Mouse (Mus musculus) layer of hippocampus, adult 2 months (tissue): ENCODE results near the gene AI593442. TPM values are rescaled to one million over a fixed set of nuclear protein-coding genes. Genes with fewer than 3 reads are reported as not detected.

Experiments
- DNase-seq, 2 experiments: peaks; one replicate each; pipeline ENCODE4 v3.0.0; 2022; ENCODE audit warnings: low spot score in 2 of 2
- H3K27ac ChIP-seq: fragments of 200-600 bp; 2 replicates; pipeline ENCODE4 v1.8.1; 2022
- H3K4me3 ChIP-seq: fragments of 200-600 bp; 2 replicates; pipeline ENCODE4 v1.8.1; 2022; ENCODE audit warnings: mild to moderate bottlenecking
- CTCF ChIP-seq: fragments of 200-600 bp; conservative IDR thresholded peaks from 2 replicates; pipeline ENCODE4 v1.8.1; 2022; ENCODE audit warnings: antibody characterized with exemption, mild to moderate bottlenecking, moderate library complexity
- total RNA-seq, 2 experiments: library from RNA; stranded (reverse); gene quantifications; 2 replicates each; pipeline ENCODE4 v1.2.3; 2021

AI593442 gene
- total RNA-seq, 2 experiments from 2014 or later = 123 TPM

DNA sequence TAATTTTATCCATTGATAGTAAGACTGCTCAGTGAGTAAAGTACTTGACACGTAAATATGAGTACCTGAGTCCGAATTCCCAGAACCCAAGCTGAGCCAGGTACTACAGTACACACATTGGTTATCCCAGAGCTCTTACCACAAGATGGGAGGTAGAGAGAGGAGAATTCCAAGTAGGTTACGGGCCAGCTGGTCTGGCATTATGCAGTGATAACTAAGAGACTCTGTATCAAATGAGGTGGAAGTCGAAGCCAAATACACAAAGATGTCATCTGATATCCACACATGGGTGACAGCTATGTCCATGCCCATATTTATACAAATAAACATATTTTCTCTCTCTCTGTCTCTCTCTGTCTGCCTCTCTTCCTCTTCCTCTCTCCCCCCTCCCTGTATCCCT, 35.4 kb downstream of the AI593442 start:
- DNase-seq = no peak
- no peak for TF ChIP-seq CTCF
- Histone ChIP-seq H3K27ac (no peak overlapping the region), H3K4me3 (no peak overlapping the region)

DNA sequence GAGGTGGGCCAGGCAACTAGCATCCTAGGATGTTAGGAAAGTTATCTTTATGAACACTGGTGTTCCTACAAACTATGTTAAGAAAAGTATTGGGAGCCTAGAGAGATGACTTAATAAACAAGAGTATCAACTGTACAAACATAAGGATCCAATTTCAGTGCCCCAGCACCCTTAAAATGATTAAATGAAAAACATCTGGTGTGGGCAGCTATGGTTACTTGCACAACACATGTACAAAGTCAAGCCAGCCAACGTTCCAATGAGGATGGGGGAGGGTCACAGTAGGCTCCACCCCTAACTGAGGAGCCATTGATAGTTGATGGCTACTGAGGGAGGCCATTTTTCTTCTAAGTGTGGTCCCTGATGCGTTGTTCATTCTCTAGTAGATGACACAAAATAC, 43.6 kb downstream of the AI593442 start:
- no peak for DNase-seq
- Histone ChIP-seq H3K27ac (no peak overlapping the region), H3K4me3 (no peak overlapping the region)
- no peak for TF ChIP-seq CTCF

DNA sequence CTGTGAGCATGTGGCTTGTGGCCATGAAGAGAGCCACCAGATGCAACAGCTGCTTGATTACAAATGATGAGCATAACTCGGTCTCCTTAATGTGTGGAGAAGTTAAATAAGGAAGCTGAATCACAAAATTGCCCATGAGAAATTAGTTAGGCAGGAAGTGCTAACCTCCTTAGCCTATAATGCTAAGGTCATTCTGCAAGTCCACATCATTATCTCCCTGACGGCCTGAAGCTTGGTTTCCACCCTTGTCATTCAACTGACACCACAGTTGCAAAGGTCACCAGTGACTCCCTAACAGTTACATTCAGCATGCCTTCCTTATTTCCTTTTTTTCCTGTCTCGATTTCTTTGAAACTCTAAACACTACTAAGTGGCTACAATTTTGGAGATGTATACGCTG, 55.7 kb downstream of the AI593442 start:
- no peak for DNase-seq
- TF ChIP-seq CTCF = no peak
- H3K27ac ChIP-seq = no peak overlapping the region
- no peak overlapping the region for H3K4me3 ChIP-seq
